Mouse (Mus musculus) heart, postnatal 25 days (tissue): Measurements from ENCODE around the gene Akap8. TPM values are rescaled to one million over a fixed set of nuclear protein-coding genes. Genes with fewer than 3 reads are reported as not detected.

ENCODE experiments used
- DNase-seq: peaks from one replicate; pipeline ENCODE4 v3.0.0; 2022; ENCODE audit warnings: low spot score
- intact Hi-C: fragments of 180-260 bp; cut with DNase I; formaldehyde crosslinking; loops from one replicate; pipeline ENCODE4 v1.15.1; 2025
- total RNA-seq, 2 experiments: library from RNA; stranded (reverse); gene quantifications; 2 replicates each; pipeline ENCODE4 v1.2.3; 2021

Gene Akap8
- total RNA-seq, 2 experiments from 2014 or later: 37.2 to 51.5 TPM

- no peak for DNase-seq
- intact Hi-C loops: no loop called here
These were observed 25.1 kb downstream of the Akap8 start for GRCm38 (mm10) chr17:32295901-32296300.

- no peak for DNase-seq
- intact Hi-C loops: no loop called here
These were observed 25.9 kb downstream of the Akap8 start for GRCm38 (mm10) chr17:32295160-32295559.

DNA sequence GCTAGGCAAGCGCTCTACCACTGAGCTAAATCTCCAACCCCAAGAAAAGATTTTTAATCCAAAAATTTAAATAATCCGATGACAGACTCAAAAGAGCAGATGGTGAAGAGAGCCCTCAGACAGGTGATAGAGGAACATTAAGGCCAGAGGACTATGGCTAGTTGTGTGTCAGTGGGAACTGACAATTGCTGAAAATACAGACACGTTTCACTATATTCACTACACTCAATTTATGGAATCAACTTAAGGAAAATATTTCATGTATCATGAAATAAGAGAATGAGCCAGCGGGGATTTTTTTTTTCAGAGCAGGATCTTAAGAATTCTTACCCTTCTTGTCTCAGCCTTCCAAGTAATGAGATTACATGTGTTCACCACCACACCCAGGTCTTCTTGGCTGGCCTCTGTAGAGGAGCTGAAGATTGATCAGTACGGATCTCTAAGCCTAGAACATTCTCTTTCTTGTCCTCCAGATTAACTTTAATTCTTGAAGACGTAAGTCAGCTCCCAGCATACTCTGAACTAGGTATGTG lies 35.8 kb downstream of the Akap8 start:
- DNase-seq: no peak
- intact Hi-C loops: loop anchor here (2.0 kb wide), 1 partner anchor 34 kb away; no protein-coding TSS in a partner anchor

GRCm38 (mm10) chr17:32284262-32285137 lies 36.5 kb downstream of the Akap8 start, which contains the start of gene Brd4:
Gene Brd4, minus strand, starts transcription at chr17:32284722.
- peak; percentile 87 for DNase-seq
- intact Hi-C loops: loop anchor here (2.0 to 5.0 kb wide), 2 partner anchors 34 to 52 kb away; no protein-coding TSS in a partner anchor

DNA sequence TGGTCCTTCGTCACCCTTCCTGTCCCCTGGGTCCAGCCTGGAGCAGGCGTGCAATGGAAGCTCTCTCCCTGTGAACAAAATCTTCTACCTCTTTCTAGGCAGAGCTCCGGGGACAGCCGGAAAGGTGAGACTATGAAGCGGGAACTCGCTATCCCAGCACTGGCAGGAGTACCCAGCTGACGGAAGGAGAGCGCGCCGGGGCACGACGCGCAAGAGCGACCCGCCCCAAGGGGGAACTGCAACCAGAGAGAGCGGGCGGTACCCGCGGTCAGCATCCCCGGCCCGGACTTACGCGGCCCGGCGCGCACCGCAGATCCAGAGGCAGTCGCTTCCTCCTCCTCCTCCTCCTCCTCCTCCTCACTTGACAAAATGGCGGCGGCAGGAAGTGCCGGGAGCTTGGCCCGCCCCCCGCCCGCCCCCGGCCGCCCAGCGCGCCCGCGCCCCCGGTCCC lies 37.2 kb downstream of the Akap8 start:
- intact Hi-C loops: loop anchor here (2.0 to 5.0 kb wide), 2 partner anchors 35 to 51 kb away; no protein-coding TSS in a partner anchor
- peak; percentile 33 for DNase-seq

- intact Hi-C loops: loop anchor here (5.0 kb wide), 1 partner anchor 51 kb away; no protein-coding TSS in a partner anchor
- DNase-seq: peak; percentile 5
These were observed 37.7 kb downstream of the Akap8 start for GRCm38 (mm10) chr17:32283341-32283740.

GRCm38 (mm10) chr17:32281611-32282310 lies 39.3 kb downstream of the Akap8 start:
- no peak for DNase-seq
- intact Hi-C loops: loop anchor here (5.0 kb wide), 1 partner anchor 49 kb away; no protein-coding TSS in a partner anchor

DNA sequence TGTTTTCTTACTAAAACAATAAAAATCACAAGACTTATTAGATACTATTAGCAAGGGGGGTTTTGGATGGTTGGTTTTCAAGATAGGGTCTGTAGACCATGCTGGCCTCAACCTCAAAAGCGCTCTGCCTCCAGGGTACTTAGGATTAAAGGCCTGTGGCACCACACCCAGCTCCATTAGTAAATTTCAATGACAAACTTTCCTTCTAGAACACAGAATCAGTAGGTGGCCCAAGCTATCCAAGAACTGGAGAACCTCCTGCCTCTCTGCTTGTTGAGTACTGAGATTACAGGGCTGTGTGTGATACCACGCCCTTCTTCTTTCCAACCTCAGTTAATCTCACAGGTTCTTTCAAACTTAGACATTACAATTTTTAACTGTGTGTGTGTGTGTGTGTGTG lies 39.9 kb downstream of the Akap8 start:
- intact Hi-C loops: loop anchor here (5.0 kb wide), 1 partner anchor 49 kb away; no protein-coding TSS in a partner anchor
- no peak for DNase-seq

DNA sequence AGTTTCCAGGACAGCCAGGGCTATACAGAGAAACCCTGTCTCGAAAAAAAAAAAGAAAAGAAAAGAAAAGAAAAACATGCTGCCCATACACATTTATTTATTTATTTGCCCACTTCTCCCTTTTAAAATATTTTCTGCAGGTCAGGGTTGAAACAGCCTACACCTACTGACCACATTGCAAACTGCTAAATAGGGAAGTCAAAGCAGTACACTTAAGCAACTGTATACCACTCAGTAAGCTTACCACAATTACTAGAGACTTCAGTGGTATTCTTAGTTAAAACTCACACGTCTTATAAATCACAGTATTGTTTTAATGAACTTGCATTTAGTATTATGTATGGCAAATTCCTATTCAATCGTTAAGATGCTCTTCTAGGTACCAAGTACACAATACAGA lies 40.5 kb downstream of the Akap8 start:
- no peak for DNase-seq
- intact Hi-C loops: loop anchor here (5.0 kb wide), 1 partner anchor 48 kb away; no protein-coding TSS in a partner anchor

GRCm38 (mm10) chr17:32277201-32277600 lies 43.8 kb downstream of the Akap8 start:
- intact Hi-C loops: no loop called here
- no peak for DNase-seq

DNA sequence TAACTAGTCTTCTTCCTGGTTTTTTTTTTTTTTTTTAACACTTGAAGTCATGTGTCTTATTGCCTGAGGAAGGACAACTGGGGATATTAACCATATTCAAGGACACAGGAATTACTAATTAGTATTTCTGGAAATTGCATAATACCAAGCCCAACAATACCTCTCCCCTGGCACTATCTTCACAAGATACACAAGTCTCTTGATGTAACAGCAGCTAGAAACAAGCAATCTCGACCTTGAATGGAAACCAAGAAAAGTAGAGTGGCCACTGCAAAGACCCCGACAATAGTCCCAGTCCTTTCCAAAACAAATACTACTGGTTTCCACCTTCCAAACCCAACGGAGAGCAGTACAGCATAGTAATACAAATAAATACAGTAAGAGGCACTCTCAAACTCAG lies 45.5 kb downstream of the Akap8 start:
- DNase-seq: no peak
- intact Hi-C loops: no loop called here

GRCm38 (mm10) chr17:32269151-32269550 lies 51.9 kb downstream of the Akap8 start:
- no peak for DNase-seq
- intact Hi-C loops: no loop called here

GRCm38 (mm10) chr17:32268540-32268960 lies 52.5 kb downstream of the Akap8 start:
- intact Hi-C loops: no loop called here
- no peak for DNase-seq

- intact Hi-C loops: no loop called here
- no peak for DNase-seq
These were observed 52.9 kb downstream of the Akap8 start for GRCm38 (mm10) chr17:32268096-32268495.

GRCm38 (mm10) chr17:32267617-32268016 lies 53.4 kb downstream of the Akap8 start:
- no peak for DNase-seq

GRCm38 (mm10) chr17:32263672-32264071 lies 57.4 kb downstream of the Akap8 start:
- intact Hi-C loops: no loop called here
- DNase-seq: no peak

More at GRCm38 (mm10) chr17:32267617-32268016, 53.4 kb downstream of the Akap8 start:
- intact Hi-C loops: no loop called here

DNA sequence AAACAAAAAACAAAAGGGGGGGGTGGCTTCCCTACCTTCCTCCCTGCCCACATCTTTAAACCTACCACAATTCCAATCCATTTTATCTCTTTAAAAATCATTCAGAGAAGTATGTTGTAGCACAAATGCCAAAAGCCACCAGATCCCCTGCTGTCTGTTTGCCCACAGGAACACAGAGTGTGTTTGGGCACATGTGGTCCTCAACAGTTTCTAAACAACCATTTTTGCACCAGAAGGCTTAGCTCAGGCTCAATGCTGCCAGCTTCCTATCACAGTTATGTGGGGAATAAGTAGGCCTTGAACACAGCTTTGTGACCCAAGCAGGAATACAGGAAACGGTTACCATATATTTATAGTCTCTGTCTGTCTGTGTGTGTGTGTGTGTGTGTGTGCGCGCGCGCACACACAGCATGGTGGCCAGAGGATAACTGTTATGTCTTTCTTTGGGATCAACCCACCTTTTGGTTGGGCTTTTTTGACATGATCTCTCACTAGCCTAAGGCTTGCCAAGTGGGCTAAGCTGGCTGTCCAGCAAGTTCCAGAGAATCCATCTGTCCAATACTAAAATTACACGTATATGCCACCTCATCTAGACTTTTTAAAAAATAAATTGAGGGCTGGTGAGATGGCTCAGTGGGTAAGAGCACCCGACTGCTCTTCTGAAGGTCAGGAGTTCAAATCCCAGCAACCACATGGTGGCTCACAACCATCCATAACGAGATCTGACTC lies 58.0 kb downstream of the Akap8 start:
- DNase-seq: no peak
- intact Hi-C loops: no loop called here

DNA sequence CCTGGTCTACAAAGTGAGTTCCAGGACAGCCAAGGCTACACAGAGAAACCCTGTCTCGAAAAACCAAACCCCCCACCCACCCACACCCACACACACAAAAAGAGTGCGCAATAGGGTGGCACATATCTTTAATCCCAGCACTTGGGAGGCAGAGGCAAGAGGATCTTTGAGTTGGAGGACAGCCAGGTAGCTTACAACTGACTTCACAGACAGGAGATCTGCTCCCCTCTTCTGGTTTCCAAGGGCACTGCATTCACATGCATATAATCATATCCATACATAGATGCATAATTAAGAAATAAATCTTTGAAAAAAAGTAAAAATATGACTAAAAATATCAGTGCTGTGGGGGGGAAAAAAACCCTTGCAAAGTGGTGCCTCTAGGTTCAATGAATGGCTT lies 62.2 kb downstream of the Akap8 start:
- DNase-seq: no peak
- intact Hi-C loops: no loop called here

DNA sequence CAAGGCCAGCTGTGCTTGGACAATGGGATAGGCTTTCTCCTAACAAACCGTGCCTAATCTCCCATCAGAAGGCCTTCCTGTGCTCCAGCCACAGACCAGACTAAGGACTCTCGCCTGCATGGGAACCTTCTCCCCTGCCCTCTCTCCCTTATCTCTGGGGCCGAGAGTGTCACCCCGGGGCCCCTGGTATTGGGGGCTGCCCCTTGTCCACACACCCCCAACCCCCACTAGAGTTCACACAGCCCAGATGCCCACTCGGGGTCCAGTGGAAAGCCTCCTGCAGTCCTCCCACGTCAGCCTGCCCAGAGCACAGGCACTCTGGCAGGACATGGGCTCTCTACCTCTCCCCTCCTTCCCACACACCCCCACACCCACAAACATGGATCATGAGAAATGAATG lies 63.1 kb downstream of the Akap8 start:
- intact Hi-C loops: no loop called here
- DNase-seq: no peak

DNA sequence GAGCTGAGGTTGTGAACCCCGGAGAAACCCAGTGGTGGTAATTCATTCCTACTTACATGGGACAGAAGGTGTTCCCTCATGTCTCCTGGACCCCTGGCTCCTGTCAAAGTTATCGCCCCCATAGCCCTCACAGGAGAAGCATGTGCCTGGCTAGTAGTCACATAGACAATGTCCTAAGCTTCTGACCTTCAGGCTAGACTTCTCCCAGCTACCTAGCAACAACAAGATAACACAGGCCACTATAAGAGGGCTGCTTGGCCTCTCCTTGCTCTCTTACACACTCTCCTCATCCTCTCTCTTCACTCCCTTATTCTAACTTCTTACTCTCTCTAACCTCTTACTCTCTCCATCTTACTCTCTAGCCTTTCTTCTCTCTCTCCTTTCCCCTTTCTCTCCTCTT lies 63.6 kb downstream of the Akap8 start:
- intact Hi-C loops: no loop called here
- no peak for DNase-seq
